Mouse (Mus musculus): ENCODE measurements around the gene Pmel.
"Not testable (repeated sequence)": the region's sequence is repeated elsewhere in the genome, so short reads cannot be mapped to it uniquely, and the experiment has no call there.

Pmel gene

GRCm38 (mm10) chr10:128702328-128703007 is 1.5 kb upstream of the Pmel start:
- DNase-seq (ENCODE audit: low spot score), result no peak

- peak; percentile 90 for DNase-seq (ENCODE audit: low spot score)
These were observed 709 bp downstream of the Pmel start, which contains the start of gene Cdk2 for GRCm38 (mm10) chr10:128704491-128705316. Gene Cdk2, minus strand, starts transcription at chr10:128705031.

GRCm38 (mm10) chr10:128705317-128705693 is 1.3 kb downstream of the Pmel start:
- DNase-seq (ENCODE audit: low spot score), result peak; percentile 15

GRCm38 (mm10) chr10:128711318-128711717 is 7.3 kb downstream of the Pmel start:
- not testable (repeated sequence) for DNase-seq (ENCODE audit: low spot score)

- DNase-seq (ENCODE audit: low spot score), result no peak
These were observed 11.9 kb downstream of the Pmel start for GRCm38 (mm10) chr10:128715559-128716537.

- DNase-seq (ENCODE audit: low spot score), result not testable (repeated sequence)
These were observed 21.5 kb downstream of the Pmel start for GRCm38 (mm10) chr10:128725466-128725865.

GRCm38 (mm10) chr10:128728059-128728458 is 24.1 kb downstream of the Pmel start:
- DNase-seq (ENCODE audit: low spot score), result no peak

GRCm38 (mm10) chr10:128731002-128731433 is 27.0 kb downstream of the Pmel start:
- DNase-seq (ENCODE audit: low spot score), result peak; percentile 71

GRCm38 (mm10) chr10:128731992-128732391 is 28.0 kb downstream of the Pmel start:
- DNase-seq (ENCODE audit: low spot score), result no peak

- no peak for DNase-seq (ENCODE audit: low spot score)
These were observed 33.4 kb downstream of the Pmel start for GRCm38 (mm10) chr10:128737435-128737834.

- DNase-seq (ENCODE audit: low spot score), result no peak
These were observed 36.3 kb downstream of the Pmel start for GRCm38 (mm10) chr10:128740296-128740695.

GRCm38 (mm10) chr10:128742616-128743015 is 38.6 kb downstream of the Pmel start:
- no peak for DNase-seq (ENCODE audit: low spot score)

GRCm38 (mm10) chr10:128743235-128743634 is 39.2 kb downstream of the Pmel start:
- no peak for DNase-seq (ENCODE audit: low spot score)

GRCm38 (mm10) chr10:128743791-128744191 is 39.8 kb downstream of the Pmel start:
- peak; percentile 41 for DNase-seq (ENCODE audit: low spot score)

- no peak for DNase-seq (ENCODE audit: low spot score)
These were observed 40.2 kb downstream of the Pmel start for GRCm38 (mm10) chr10:128744211-128744610.

GRCm38 (mm10) chr10:128744680-128745601 is 40.9 kb downstream of the Pmel start, which contains the start of gene Dgka:
Gene Dgka, minus strand, starts transcription at chr10:128744855.
- DNase-seq (ENCODE audit: low spot score), result no peak

GRCm38 (mm10) chr10:128745946-128746613 is 42.1 kb downstream of the Pmel start:
- no peak for DNase-seq (ENCODE audit: low spot score)

- DNase-seq (ENCODE audit: low spot score), result no peak
These were observed 43.1 kb downstream of the Pmel start for GRCm38 (mm10) chr10:128746972-128747645.

- DNase-seq (ENCODE audit: low spot score), result peak; percentile 65
These were observed 43.8 kb downstream of the Pmel start, which contains the start of gene Pym1 for GRCm38 (mm10) chr10:128747646-128748251. Gene Pym1, plus strand, starts transcription at chr10:128747889.
